In the genomic region with DNA sequence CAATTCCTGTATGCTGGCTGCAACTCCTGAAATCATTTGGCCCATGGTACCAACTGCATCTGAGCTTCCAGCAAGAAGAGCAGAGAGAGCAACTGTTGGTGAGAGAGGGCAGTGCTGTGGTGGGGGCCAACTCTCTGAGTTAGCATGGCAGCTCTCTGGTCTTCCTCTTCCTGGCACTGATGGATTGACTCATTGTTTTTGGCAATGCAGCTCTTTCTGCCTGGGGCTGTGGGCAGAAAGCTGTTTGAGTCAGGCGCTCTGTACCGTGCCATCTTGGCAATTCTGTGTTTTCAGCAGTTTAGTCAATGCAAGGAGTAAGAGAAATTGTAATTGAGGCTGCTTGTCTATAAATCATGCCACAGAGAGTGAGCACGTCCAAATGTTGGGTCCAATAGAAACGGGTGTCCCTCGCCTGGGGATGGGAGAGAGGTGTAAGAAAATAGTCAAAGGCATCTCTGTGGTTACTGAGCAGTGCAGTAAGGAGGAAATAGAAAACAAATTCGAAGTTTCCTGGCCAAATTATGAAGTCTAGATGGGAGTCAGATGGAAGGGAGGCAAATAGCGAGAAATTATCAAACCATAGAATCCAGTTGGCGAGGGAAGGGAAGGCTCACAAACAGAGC, we compare ENCODE assay signal across 14 mouse cellular contexts.
DNase-seq lines count a peak whose midpoint lies in the region; ATAC-seq and TF ChIP-seq lines count a peak whose summit lies in the region.
"Had no signal": no experiment of that assay in that cellular context is flagged by ENCODE, and none has a peak within 500 bp of the region (broad histone marks: within the 10 kb centered on the region; RNA-seq: fewer than 3 reads in every experiment).

No protein-coding gene starts in this region.

- no peak overlapping the region for H3K4me2 ChIP-seq in forebrain, embryonic 16.5 days (ENCODE audit: low read length)
- H3K4me2 ChIP-seq in stomach, postnatal 0 days (replicated peaks; ENCODE audit: low read depth), result no peak overlapping the region
- H3K4me2 ChIP-seq: liver, embryonic 13.5 days had no signal

- H3K36me3 ChIP-seq in forebrain, embryonic 16.5 days (ENCODE audit: control insufficient read depth, insufficient read depth), result no peaks in the 10 kb centered on the region
- H3K36me3 ChIP-seq in stomach, postnatal 0 days (ENCODE audit: control insufficient read depth, insufficient read depth, low read length), result no peaks in the 10 kb centered on the region
- H3K36me3 ChIP-seq: G1E; liver, embryonic 13.5 days had no signal

- no peak overlapping the region for H3K9ac ChIP-seq in forebrain, embryonic 16.5 days (replicated peaks; ENCODE audit: low read depth, low read length)
- no peak overlapping the region for H3K9ac ChIP-seq in stomach, postnatal 0 days (ENCODE audit: low read length)
- H3K9ac ChIP-seq: liver, embryonic 13.5 days had no signal

- no peak for TF ChIP-seq CTCF in stomach, postnatal 0 days (IDR thresholded peaks at IDR 0.05; ENCODE audit: low read depth)

- H3K4me3 ChIP-seq in forebrain, embryonic 16.5 days (replicated peaks; ENCODE audit: low read length), result no peak overlapping the region
- no peak overlapping the region for H3K4me3 ChIP-seq in stomach, postnatal 0 days (ENCODE audit: low read depth, low read length)
- H3K4me3 ChIP-seq: erythroblast, embryonic 14.5 days; liver, embryonic 13.5 days had no signal

- WGBS in forebrain, embryonic 16.5 days, result 56% methylated on average over 8 of the region's 8 CpGs
- 68% methylated on average over 8 of the region's 8 CpGs for WGBS in stomach, postnatal 0 days

- peak; percentile 46 to 55 for DNase-seq in cerebellum, postnatal 14 days
- DNase-seq in left cerebral cortex, adult 18-20 months (ENCODE audit: low spot score in 2 of 2), result peak; percentile 20 to 36
- no peak for DNase-seq in left cerebral cortex, adult 11 months (ENCODE audit: low spot score)
- DNase-seq in left cerebral cortex, postnatal 25 days (ENCODE audit: low spot score in 2 of 2), result peak; percentile 8 to 60
- no peak for DNase-seq in stomach, postnatal 0 days (ENCODE audit: low spot score)
- DNase-seq in lung, postnatal 25 days (ENCODE audit: low spot score), result no peak
- DNase-seq: heart, postnatal 10 days; kidney, adult 11 months; liver, embryonic 13.5 days; lung, postnatal 36 days had no signal

- intact Hi-C loops in left cerebral cortex, postnatal 25 days (cut with DNase I), result no loop called here

- no peaks in the 10 kb centered on the region for H3K27me3 ChIP-seq in forebrain, embryonic 16.5 days (replicated peaks; ENCODE audit: control insufficient read depth, insufficient read depth, low read length)
- H3K27me3 ChIP-seq in stomach, postnatal 0 days (ENCODE audit: control insufficient read depth, insufficient read depth, low read length), result no peaks in the 10 kb centered on the region
- H3K27me3 ChIP-seq: liver, embryonic 13.5 days had no signal

- no peak overlapping the region for H3K27ac ChIP-seq in forebrain, embryonic 16.5 days (ENCODE audit: low read length)
- H3K27ac ChIP-seq in stomach, postnatal 0 days (replicated peaks), result no peak overlapping the region
- H3K27ac ChIP-seq: liver, embryonic 13.5 days had no signal

- TF ChIP-seq EP300 in stomach, postnatal 0 days (optimal IDR thresholded peaks at IDR 0.05), result no peak

- no peaks in the 10 kb centered on the region for H3K4me1 ChIP-seq in forebrain, embryonic 16.5 days (replicated peaks; ENCODE audit: control insufficient read depth, insufficient read depth, low read length)
- H3K4me1 ChIP-seq in stomach, postnatal 0 days (replicated peaks; ENCODE audit: control insufficient read depth, insufficient read depth), result no peaks in the 10 kb centered on the region
- H3K4me1 ChIP-seq: liver, embryonic 13.5 days had no signal

- no peaks in the 10 kb centered on the region for H3K9me3 ChIP-seq in forebrain, embryonic 16.5 days (ENCODE audit: control insufficient read depth, low read length)
- no peaks in the 10 kb centered on the region for H3K9me3 ChIP-seq in stomach, postnatal 0 days (ENCODE audit: control insufficient read depth, low read length)

- no peak for ATAC-seq in cerebellum, adult (ENCODE audit: insufficient number of reproducible peaks, low FRiP score, low TSS enrichment)
- ATAC-seq in forebrain, embryonic 16.5 days, result peak; percentile 89
- ATAC-seq in stomach, postnatal 0 days (ENCODE audit: low FRiP score, low TSS enrichment), result no peak

Comparison
In these comparisons a context has a peak if more than half of its experiments do, and no peak if none do; other contexts are left out.
1. DNase-seq: peak in cerebellum, postnatal 14 days (2 of 2), left cerebral cortex, adult 18-20 months (2 of 2) and left cerebral cortex, postnatal 25 days (2 of 2); none in left cerebral cortex, adult 11 months (single experiment), stomach, postnatal 0 days (single experiment) and lung, postnatal 25 days (single experiment).